Mouse (Mus musculus): ENCODE measurements at regions not wholly inside any gene's neighbourhood (a gene's known extent, or its start where the extent isn't known, plus 50 kb on each side); places are given as distances from the start of the nearest gene placed in this dataset.

DNA sequence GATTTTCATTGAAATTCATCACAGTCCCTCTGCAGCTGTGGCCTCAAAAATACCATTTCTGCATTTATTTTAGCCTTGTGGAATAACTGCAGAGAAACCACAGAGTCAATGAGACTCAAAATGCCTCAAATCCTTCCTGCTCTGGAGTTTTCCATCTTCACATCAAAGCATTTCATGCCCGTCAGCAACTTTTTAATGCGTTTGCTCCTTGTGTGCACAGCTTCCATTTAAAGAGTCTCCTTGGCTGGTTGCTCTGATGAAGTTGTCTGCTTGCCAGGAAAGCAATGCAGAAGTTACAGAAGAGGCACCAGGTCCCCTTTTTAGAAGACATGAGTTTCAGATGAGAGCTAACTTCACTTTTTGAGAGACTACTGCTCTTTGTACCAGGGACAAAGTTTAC is 142.7 kb downstream of the Ahr start:
- 65% methylated on average over 2 of the region's 2 CpGs for WGBS (ENCODE audit: insufficient replicate concordance)
- Histone ChIP-seq H3K4me3 (ENCODE audit: insufficient read depth in 1 of 2, low read depth in 2 of 2, low read length in 2 of 2) (no peak overlapping the region), H3K4me2 (ENCODE audit: low read depth) (no peak overlapping the region)

DNA sequence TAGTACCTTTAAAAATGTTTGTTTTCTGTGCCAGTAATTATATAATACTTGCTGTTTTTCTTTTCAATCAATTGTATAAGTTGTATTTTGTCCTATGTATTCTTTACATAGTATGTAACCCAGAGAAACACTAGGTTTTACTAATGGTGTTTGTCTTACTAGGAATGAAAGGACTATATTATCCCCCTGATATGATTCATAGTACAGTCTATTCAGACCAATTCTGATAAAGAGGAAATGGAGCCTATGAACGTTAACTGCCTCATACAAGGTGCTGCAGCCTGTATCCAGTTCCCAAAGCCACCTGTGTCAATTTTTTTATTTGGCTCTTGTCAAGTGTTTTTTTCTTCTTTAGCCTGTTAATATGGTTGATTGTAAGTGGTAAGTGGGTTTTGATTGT is 144.6 kb downstream of the Ahr start:
- Histone ChIP-seq H3K27me3 (ENCODE audit: control insufficient read depth, insufficient read depth, low read length) (no peaks in the 10 kb centered on the region), H3K4me1 (replicated peaks; ENCODE audit: control insufficient read depth in 2 of 2, insufficient read depth in 2 of 2, low read length in 1 of 2) (no peaks in the 10 kb centered on the region), H3K36me3 (replicated peaks; ENCODE audit: control insufficient read depth, insufficient read depth, low read depth) (no peaks in the 10 kb centered on the region), H3K9ac (replicated peaks) (no peak overlapping the region), H3K4me3 (ENCODE audit: insufficient read depth in 1 of 2, low read depth in 2 of 2, low read length in 2 of 2) (no peak overlapping the region), H3K4me2 (ENCODE audit: low read depth) (no peak overlapping the region), H3K9me3 (ENCODE audit: control insufficient read depth, low read length) (no peaks in the 10 kb centered on the region), H3K27ac (no peak overlapping the region)
- 52% methylated on average over 1 of the region's 1 CpGs for WGBS (ENCODE audit: insufficient replicate concordance)
- TF ChIP-seq EP300 (IDR thresholded peaks at IDR 0.05; ENCODE audit: low read depth) (no peak), CTCF (IDR thresholded peaks at IDR 0.05; ENCODE audit: low read depth) (no peak)
- DNase-seq (ENCODE audit: low read depth in 3 of 3, low spot score in 3 of 3) (no peak), ATAC-seq (ENCODE audit: insufficient read depth) (no peak)

More for the DNA sequence above, 142.7 kb downstream of the Ahr start:
- H3K27ac ChIP-seq: no peak overlapping the region
- no peaks in the 10 kb centered on the region for H3K4me1 ChIP-seq (replicated peaks; ENCODE audit: control insufficient read depth in 2 of 2, insufficient read depth in 2 of 2, low read length in 1 of 2)
- H3K27me3 ChIP-seq (ENCODE audit: control insufficient read depth, insufficient read depth, low read length): no peaks in the 10 kb centered on the region
- H3K36me3 ChIP-seq (replicated peaks; ENCODE audit: control insufficient read depth, insufficient read depth, low read depth): no peaks in the 10 kb centered on the region
- no peak for TF ChIP-seq CTCF (IDR thresholded peaks at IDR 0.05; ENCODE audit: low read depth)
- TF ChIP-seq EP300 (IDR thresholded peaks at IDR 0.05; ENCODE audit: low read depth): no peak
- DNase-seq (ENCODE audit: low read depth in 3 of 3, low spot score in 3 of 3): no peak
- H3K9ac ChIP-seq (replicated peaks): no peak overlapping the region
- no peak for ATAC-seq (ENCODE audit: insufficient read depth)
- H3K9me3 ChIP-seq (ENCODE audit: control insufficient read depth, low read length): no peaks in the 10 kb centered on the region

DNA sequence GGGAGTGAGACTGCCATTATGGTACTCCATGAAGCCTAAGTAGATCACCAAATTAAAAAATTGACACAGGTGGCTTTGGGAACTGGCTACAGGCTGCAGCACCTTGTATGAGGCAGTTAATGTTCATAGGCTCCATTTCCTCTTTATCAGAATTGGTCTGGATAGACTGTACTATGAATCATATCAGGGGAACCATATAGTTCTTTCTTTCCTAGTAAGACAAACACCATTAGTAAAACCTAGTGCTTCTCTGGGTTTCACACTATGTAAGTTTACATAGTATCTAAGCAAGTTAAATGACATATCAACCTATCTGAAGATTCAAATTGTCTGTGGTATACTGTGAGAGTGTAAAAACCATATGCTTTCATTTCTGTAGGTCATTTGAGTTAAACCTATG is 145.0 kb downstream of the Ahr start:
- TF ChIP-seq CTCF (IDR thresholded peaks at IDR 0.05; ENCODE audit: low read depth): no peak
- no peak for TF ChIP-seq EP300 (IDR thresholded peaks at IDR 0.05; ENCODE audit: low read depth)
- no peak for ATAC-seq (ENCODE audit: insufficient read depth)
- H3K4me2 ChIP-seq (ENCODE audit: low read depth): no peak overlapping the region

DNA sequence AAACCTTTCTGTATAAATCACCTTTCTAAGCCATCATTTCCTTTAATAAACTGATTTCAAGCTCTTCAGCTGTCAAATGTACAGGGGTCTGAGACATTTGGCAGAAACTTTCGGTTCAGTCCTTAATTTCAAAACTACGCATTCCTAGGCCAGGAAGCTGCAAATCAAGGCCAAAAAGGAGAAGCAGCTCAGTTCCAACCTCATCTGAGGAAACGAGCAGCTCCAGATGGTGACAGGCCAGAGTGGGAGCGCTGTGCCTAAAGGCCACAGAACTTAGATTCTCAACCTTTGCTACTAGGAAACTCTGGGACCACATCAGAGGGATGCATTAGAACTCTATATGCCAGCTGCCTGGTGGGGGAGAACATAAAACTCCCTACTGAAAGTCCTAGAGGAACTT is 150.6 kb downstream of the Ahr start:
- no peak for DNase-seq (ENCODE audit: low read depth in 3 of 3, low spot score in 3 of 3)
- H3K9me3 ChIP-seq (ENCODE audit: control insufficient read depth, low read length): no peaks in the 10 kb centered on the region

More for the DNA sequence above, 145.0 kb downstream of the Ahr start:
- Histone ChIP-seq H3K9ac (replicated peaks) (no peak overlapping the region), H3K4me3 (ENCODE audit: insufficient read depth in 1 of 2, low read depth in 2 of 2, low read length in 2 of 2) (no peak overlapping the region), H3K27me3 (ENCODE audit: control insufficient read depth, insufficient read depth, low read length) (no peaks in the 10 kb centered on the region), H3K4me1 (replicated peaks; ENCODE audit: control insufficient read depth in 2 of 2, insufficient read depth in 2 of 2, low read length in 1 of 2) (no peaks in the 10 kb centered on the region), H3K27ac (no peak overlapping the region), H3K9me3 (ENCODE audit: control insufficient read depth, low read length) (no peaks in the 10 kb centered on the region), H3K36me3 (replicated peaks; ENCODE audit: control insufficient read depth, insufficient read depth, low read depth) (no peaks in the 10 kb centered on the region)
- DNase-seq (ENCODE audit: low read depth in 3 of 3, low spot score in 3 of 3): no peak

DNA sequence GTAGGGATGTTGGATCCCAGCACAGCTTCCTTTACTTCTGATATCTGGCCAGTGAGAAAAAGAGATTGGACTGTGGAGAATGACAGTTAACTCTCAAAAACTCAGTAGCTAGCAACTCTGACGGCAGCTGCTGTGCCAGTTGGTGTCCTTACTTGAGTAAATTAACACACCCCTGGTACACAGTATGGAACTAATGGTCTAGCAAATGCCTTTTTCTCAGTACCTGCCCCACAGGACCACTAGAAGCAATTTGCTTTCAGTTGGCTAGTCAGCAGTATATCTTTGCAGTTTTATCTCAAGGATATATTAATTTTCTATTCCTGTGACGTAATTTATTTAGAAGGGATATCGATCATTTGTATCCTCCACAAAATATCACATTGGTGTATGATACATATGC is 157.6 kb downstream of the Ahr start:
- Histone ChIP-seq H3K9ac (replicated peaks) (no peak overlapping the region), H3K4me2 (ENCODE audit: low read depth) (no peak overlapping the region), H3K27me3 (ENCODE audit: control insufficient read depth, insufficient read depth, low read length) (no peaks in the 10 kb centered on the region), H3K4me1 (replicated peaks; ENCODE audit: control insufficient read depth in 2 of 2, insufficient read depth in 2 of 2, low read length in 1 of 2) (no peaks in the 10 kb centered on the region), H3K36me3 (replicated peaks; ENCODE audit: control insufficient read depth, insufficient read depth, low read depth) (no peaks in the 10 kb centered on the region), H3K9me3 (ENCODE audit: control insufficient read depth, low read length) (no peaks in the 10 kb centered on the region), H3K4me3 (ENCODE audit: insufficient read depth in 1 of 2, low read depth in 2 of 2, low read length in 2 of 2) (no peak overlapping the region), H3K27ac (no peak overlapping the region)
- no peak for ATAC-seq (ENCODE audit: insufficient read depth)
- WGBS (ENCODE audit: insufficient replicate concordance): 61% methylated on average over 3 of the region's 3 CpGs
- DNase-seq (ENCODE audit: low read depth in 3 of 3, low spot score in 3 of 3): no peak
- TF ChIP-seq EP300 (IDR thresholded peaks at IDR 0.05; ENCODE audit: low read depth): no peak
- no peak for TF ChIP-seq CTCF (IDR thresholded peaks at IDR 0.05; ENCODE audit: low read depth)

More for the DNA sequence above, 150.6 kb downstream of the Ahr start:
- TF ChIP-seq EP300 (IDR thresholded peaks at IDR 0.05; ENCODE audit: low read depth): no peak
- no peak for TF ChIP-seq CTCF (IDR thresholded peaks at IDR 0.05; ENCODE audit: low read depth)
- no peak overlapping the region for H3K4me2 ChIP-seq (ENCODE audit: low read depth)
- H3K9ac ChIP-seq (replicated peaks): no peak overlapping the region
- no peak overlapping the region for H3K27ac ChIP-seq
- H3K36me3 ChIP-seq (replicated peaks; ENCODE audit: control insufficient read depth, insufficient read depth, low read depth): no peaks in the 10 kb centered on the region
- ATAC-seq (ENCODE audit: insufficient read depth): no peak
- H3K27me3 ChIP-seq (ENCODE audit: control insufficient read depth, insufficient read depth, low read length): no peaks in the 10 kb centered on the region
- no peaks in the 10 kb centered on the region for H3K4me1 ChIP-seq (replicated peaks; ENCODE audit: control insufficient read depth in 2 of 2, insufficient read depth in 2 of 2, low read length in 1 of 2)
- H3K4me3 ChIP-seq (ENCODE audit: insufficient read depth in 1 of 2, low read depth in 2 of 2, low read length in 2 of 2): no peak overlapping the region
- whole genome bisulfite sequencing (ENCODE audit: insufficient replicate concordance): 39% methylated on average over 4 of the region's 4 CpGs

DNA sequence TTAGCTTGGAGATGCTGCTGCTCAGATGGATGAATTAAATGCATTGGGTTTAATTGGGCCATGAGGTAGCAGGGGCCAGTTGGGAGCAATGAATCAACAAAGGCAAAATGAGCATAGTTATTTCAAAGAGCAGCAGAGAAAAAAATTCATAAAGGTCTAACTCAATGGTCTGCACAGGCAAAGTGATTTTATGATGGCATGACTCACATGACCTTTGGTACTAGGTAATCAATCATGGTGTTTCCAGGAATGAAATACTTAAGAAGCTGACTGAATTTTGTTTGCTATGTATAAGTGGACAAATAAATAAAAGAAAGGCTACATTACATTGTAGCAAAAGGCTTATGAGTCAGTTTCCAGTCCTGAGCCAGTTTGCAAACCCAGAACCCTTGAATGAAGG is 158.5 kb downstream of the Ahr start:
- ATAC-seq (ENCODE audit: insufficient read depth) (no peak), DNase-seq (ENCODE audit: low read depth in 3 of 3, low spot score in 3 of 3) (no peak)
- Histone ChIP-seq H3K4me3 (ENCODE audit: insufficient read depth in 1 of 2, low read depth in 2 of 2, low read length in 2 of 2) (no peak overlapping the region), H3K9ac (replicated peaks) (no peak overlapping the region), H3K4me1 (replicated peaks; ENCODE audit: control insufficient read depth in 2 of 2, insufficient read depth in 2 of 2, low read length in 1 of 2) (no peaks in the 10 kb centered on the region), H3K36me3 (replicated peaks; ENCODE audit: control insufficient read depth, insufficient read depth, low read depth) (no peaks in the 10 kb centered on the region), H3K9me3 (ENCODE audit: control insufficient read depth, low read length) (no peaks in the 10 kb centered on the region), H3K4me2 (ENCODE audit: low read depth) (no peak overlapping the region), H3K27ac (no peak overlapping the region), H3K27me3 (ENCODE audit: control insufficient read depth, insufficient read depth, low read length) (no peaks in the 10 kb centered on the region)
- TF ChIP-seq EP300 (IDR thresholded peaks at IDR 0.05; ENCODE audit: low read depth) (no peak), CTCF (IDR thresholded peaks at IDR 0.05; ENCODE audit: low read depth) (no peak)
